Mouse (Mus musculus): ENCODE measurements around the gene Mylk4.

DNA sequence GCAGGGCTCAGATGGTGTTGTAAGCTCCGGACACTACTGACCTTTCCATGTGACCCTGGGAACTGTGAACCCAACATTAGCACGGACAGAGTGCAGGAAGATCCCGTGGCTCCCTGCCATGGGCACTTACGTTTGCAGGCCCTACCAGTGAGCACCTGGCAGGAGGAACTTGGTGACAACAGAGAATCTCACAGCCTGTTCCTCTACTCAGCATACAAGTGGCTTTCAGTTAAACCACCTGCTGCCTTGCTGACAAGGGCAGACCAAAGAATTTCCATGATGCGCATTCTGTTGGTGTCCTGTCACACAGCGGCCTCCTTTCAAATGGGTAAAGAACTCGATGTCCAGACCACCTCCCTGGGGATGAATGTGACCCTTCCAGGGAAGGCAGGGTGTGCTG lies 19.3 kb downstream of the Mylk4 start:
- TF ChIP-seq MYC (IDR thresholded peaks at IDR 0.05; ENCODE audit: low read depth, low read length) (no peak), CTCF (conservative IDR thresholded peaks at IDR 0.05 in 1 of 2, IDR thresholded peaks at IDR 0.05 in 1 of 2; ENCODE audit: low read depth in 2 of 2, low read length in 2 of 2) (no peak), UBTF (IDR thresholded peaks at IDR 0.05; ENCODE audit: low read depth, low read length) (no peak), CHD2 (IDR thresholded peaks at IDR 0.05; ENCODE audit: low read length) (no peak), ZKSCAN1 (IDR thresholded peaks at IDR 0.05; ENCODE audit: borderline replicate concordance, low read depth, low read length) (no peak), MAX (IDR thresholded peaks at IDR 0.05; ENCODE audit: low read length) (no peak), ZNF384 (IDR thresholded peaks at IDR 0.05; ENCODE audit: low read depth, low read length) (no peak), HCFC1 (IDR thresholded peaks at IDR 0.05; ENCODE audit: low read depth, low read length) (no peak), RAD21 (IDR thresholded peaks at IDR 0.05; ENCODE audit: low read depth, low read length) (no peak), EP300 (IDR thresholded peaks at IDR 0.05; ENCODE audit: low read length) (no peak)
